Mouse (Mus musculus): Measurements from ENCODE around the gene Gjb3.

Gene Gjb3

DNA sequence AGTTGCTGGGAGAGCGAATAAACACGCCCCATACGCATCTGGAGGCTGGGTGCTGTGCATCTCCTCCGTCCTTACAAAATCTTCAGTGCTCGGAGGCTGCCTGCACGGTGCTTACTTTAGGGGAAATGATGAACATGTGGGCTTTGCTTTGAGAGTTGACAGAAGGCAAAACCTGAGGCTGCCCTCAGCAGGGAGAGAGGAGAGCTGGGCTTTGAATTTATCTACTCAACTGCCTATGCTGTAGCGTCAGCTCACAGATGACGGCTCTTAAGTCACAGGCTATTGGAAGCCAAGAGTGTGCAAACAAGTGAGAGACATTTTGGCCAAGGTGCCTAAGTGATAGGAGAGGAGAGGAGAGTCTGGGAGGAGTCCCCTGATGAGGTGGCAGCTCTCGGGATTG, 51.4 kb downstream of the Gjb3 start:
- DNase-seq (ENCODE audit: low spot score in 2 of 2): no peak

DNA sequence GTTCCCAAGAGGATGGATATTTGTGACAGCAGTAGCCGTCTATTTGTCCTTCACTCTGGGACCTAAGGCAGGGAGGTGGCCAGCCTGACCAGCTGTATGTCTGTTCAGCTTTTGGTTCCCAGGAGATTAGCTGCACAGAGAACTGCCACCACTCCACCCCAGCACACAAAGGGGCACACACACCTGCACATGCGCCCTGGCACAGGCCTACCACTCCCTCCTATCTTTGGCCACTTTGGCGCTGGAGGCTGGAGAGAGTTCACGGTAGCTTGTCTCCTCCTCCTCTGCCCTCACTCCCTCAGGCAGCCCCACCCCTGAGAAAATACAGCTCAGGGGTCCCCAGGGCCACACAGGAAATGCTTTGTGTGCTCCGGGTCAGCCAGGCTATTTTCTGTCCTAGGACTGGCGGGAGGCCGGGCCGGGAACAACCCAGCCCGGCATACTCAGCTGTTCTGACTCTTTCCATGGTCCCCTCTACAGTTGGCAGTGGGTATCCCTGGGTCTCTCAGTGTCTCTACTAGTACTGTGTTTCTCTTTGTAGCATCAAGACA, 52.1 kb downstream of the Gjb3 start:
- peak; percentile 80 to 82 for DNase-seq (ENCODE audit: low spot score in 2 of 2)

Data from heart, adult 9 months (tissue).